Mouse (Mus musculus): ENCODE measurements around the gene Exoc1.

DNA sequence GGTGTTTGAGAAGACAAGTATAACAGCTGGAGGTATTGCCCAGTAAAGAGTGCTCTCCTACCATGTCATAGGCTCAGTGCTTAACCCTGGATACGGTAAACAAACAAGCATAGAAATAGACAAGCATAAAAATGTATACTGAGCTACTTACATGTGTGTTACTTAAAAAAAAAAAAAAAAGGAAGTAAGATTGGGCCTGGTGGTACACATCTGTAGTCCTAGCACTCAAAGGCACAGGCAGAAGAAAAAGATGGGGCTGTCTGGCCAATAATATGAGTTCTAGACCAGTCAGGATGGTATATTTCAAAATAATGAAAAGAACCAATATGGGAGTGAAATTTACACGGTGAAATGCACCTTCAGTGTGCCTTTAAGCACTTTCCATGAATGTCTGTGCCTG is 60.9 kb downstream of the Exoc1 start:
- no peak for TF ChIP-seq CTCF (IDR thresholded peaks at IDR 0.05; ENCODE audit: control insufficient read depth, insufficient read depth, insufficient read length)
- TF ChIP-seq USF1 (IDR thresholded peaks at IDR 0.05; ENCODE audit: low read depth): no peak
- no peak for TF ChIP-seq MYOD1 (IDR thresholded peaks at IDR 0.05; ENCODE audit: control insufficient read depth, insufficient read length, low read depth)
